Mouse (Mus musculus): ENCODE data around the gene Gmppa.

Gmppa gene

GRCm38 (mm10) chr1:75456746-75457564 lies 21.2 kb downstream of the Gmppa start:
- no peak for DNase-seq

DNA sequence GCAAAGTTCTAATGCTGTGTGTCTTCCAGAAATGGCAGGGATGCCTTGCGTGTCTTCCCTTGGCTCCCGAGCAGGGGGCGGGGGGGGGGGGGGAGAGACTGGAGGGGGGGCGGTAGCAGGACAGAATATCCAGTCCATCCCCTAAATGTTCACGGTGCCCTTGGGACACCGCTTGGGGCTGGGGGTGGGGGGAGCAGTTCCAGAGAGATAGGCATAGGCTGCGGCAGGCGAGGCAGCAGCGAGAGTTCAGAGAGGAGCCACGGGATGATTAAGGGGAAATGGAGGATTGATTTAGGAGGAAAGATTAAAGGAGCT lies 21.9 kb downstream of the Gmppa start:
- DNase-seq: no peak

DNA sequence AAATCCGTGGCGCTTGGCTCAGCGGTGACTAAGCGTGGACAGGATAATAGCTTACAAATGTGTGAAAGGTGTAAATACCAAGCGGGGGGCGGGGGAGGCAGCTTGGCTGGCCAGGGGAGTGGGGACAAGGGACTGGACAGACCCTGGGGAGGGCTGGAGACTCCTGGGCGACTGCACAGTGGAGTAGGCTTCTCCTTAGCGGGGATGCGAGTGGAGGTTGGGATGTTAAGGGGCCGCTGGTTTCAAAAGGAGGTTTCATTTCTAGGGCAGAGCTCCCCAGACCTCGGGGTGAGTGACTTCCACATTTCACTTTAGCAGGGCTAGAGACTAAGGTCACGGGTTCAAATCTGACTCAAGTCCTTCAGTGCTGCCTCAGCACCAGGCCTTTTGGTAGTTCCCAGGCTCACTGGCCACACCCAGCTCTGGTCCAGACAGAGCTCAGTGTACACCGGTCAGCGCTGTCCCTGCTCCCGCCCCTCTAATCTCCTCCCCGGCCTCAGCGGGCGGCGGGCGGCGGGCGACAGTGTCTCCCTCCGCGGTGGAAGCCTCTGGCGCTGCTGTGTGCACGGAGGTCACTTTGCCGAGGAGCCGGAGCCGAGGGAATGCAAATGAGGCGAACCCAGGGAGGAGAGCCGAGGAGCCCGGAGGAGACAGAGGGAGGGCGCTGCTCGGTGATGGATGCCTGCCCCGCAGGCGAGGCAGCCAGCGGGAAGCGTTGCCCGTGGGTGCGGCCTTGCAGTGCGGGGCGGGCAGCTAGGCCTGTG lies 22.5 kb downstream of the Gmppa start:
- DNase-seq: peak; percentile 74

GRCm38 (mm10) chr1:75458789-75459684 lies 23.3 kb downstream of the Gmppa start:
- DNase-seq: peak; percentile 72

GRCm38 (mm10) chr1:75460297-75460696 lies 24.6 kb downstream of the Gmppa start:
- no peak for DNase-seq

GRCm38 (mm10) chr1:75462636-75463035 lies 26.9 kb downstream of the Gmppa start:
- DNase-seq: no peak

GRCm38 (mm10) chr1:75463652-75464204 lies 28.0 kb downstream of the Gmppa start:
- no peak for DNase-seq

DNA sequence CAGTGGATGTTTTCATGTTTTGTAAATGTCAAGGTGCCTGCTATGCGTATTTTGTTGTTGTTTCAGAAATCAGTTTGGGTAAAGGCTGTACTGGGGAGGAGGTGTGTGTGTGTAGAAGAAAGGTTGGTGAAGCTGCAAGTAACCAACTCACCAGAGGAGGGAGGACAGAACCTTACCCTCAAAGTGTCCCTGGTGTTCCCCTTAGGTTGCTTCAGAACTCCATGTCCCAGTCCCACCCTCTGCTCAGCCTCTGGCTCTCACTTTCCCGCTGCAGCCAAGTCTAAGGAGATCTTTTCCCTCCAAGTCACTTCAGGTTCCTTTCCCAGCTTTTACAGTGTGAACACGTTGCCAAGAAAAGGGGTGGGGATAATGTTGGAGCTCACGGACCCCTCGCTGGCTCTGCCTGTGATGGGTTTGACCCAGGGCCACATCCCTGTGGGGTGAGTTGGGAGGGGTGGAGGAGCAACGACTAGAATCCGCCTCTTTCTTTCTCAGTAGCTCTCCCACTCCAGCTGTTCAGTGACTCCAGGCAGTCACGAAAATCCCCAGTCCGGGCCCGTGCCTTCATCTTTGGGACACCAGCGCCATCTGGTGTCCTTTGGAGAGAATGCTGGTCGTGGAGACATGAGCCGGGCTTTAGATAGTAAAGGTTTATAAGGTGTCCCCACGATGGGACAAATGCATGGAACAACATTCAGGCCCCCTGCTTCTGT lies 31.6 kb downstream of the Gmppa start:
- peak; percentile 75 for DNase-seq

- DNase-seq: no peak
Observed at GRCm38 (mm10) chr1:75469287-75469825, 33.6 kb downstream of the Gmppa start.

GRCm38 (mm10) chr1:75476441-75476840 lies 40.7 kb downstream of the Gmppa start:
- no peak for DNase-seq

DNA sequence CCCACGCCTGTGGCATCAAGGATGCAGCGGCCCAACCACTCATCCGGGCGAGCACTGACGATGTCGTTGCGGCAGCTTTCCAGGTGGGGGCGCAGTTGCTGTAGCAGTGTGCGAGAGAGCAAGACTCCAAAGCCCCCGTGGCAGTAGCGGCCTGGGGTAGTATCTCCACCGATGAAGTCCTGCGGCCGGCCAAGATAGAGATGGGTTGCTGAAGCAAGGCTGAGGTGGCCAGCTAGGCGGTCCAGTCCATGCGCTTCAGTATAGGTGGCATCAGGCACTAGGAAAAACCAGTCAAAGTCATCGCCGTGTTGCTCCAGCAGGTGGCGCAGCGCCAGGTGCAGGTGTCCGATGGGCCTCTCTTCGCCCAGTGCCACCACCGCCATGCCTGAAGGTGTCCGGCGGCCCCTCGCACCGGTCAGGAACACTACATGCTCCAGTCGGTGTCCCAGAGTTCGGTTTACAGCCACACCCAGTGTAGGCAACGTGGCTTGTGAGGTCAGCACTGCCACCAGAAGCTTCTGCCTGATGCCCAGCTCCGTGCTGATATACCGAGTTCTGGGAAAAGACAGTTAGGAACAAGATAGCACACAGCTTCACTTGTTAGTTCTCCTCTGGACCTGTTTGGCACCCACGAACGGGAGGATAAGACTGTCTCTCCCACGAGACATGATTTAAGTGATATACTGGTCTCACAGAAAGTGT lies 41.7 kb downstream of the Gmppa start:
- peak; percentile 85 for DNase-seq

GRCm38 (mm10) chr1:75477966-75478290 lies 42.2 kb downstream of the Gmppa start:
- no peak for DNase-seq

DNA sequence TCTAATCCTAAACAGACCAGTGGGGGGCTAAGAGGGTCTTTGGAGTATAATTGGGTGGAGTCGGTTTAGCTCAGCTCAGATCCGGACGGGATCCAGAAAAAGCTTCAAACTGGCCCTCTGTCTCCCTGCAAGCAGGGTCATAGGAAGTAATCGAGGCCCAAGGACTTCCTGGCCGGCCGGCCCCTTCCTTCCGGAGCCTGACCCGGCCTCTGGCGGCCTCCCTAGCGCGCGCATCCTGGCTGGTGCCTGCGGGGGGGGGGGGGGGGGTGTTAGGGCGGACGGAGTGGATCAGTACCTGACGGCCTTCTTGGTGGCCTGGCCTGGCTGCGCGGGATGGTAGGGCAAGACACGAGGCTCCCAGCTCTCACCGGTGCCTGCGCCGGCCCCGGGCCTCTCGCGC lies 42.8 kb downstream of the Gmppa start:
- DNase-seq: no peak

- peak; percentile 98 for DNase-seq
Observed at GRCm38 (mm10) chr1:75478916-75479634, 43.3 kb downstream of the Gmppa start, which contains the start of the genes Chpf and Tmem198. TSS of gene Chpf (minus strand) at chr1:75479307. TSS of gene Tmem198 (plus strand) at chr1:75479532.

- DNase-seq: no peak
Observed at GRCm38 (mm10) chr1:75479635-75479989, 43.9 kb downstream of the Gmppa start.

DNA sequence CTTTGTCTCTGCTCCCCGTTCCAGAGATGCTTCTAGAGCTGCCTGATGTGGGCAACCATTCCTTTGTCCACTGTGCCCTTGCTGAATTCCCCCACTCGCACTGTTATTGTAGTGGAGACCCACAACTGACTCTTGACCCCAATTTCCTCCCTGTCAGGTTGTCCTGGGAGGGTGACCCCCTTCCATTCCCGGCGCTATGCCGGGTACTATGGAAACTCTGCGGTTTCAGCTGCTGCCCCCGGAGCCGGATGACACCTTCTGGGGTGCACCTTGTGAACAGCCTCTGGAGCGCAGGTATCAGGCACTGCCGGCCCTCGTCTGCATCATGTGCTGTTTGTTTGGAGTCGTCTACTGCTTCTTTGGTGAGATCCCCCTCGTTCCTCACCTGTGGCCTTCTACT lies 44.3 kb downstream of the Gmppa start:
- DNase-seq: no peak

DNA sequence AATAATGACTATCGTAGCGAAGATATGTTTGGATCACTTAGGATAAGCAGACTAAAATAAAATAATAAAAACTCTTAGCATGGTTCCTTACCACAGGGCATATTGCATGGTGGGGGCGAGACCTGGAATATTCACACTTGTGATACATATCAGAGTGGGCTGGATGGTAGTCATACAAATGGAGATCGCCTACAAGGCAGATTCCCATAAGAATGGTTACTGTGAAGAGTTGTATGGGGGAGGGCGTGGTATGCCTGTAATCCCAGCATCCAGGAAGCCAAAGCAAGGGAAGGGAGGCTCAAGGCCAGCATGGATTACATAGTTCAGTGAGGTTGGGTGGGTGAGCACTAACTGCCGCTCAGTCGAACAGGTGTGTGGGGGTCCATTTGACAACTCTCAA lies 45.0 kb downstream of the Gmppa start:
- DNase-seq: no peak

DNA sequence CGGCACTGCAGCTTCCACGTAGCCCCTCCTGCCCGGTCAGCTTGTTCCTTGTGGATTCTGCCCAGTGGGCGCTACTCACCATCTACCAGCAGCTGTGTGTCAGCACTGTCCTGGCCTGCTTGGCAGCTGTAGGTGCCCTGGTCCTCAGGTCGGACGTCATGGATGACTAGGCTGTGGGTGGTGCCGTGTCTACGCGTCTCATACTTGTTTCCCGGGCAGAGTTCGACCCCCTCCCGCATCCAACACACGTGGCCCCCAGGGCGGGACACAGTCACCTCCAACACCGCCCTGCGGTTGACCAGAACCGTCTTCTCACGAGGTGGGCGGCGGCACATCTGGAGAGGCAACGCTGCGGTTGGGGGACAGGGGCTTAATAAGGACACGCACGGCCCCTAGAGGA lies 50.8 kb downstream of the Gmppa start:
- DNase-seq: no peak

- DNase-seq: no peak
Observed at GRCm38 (mm10) chr1:75487040-75487404, 51.3 kb downstream of the Gmppa start.

DNA sequence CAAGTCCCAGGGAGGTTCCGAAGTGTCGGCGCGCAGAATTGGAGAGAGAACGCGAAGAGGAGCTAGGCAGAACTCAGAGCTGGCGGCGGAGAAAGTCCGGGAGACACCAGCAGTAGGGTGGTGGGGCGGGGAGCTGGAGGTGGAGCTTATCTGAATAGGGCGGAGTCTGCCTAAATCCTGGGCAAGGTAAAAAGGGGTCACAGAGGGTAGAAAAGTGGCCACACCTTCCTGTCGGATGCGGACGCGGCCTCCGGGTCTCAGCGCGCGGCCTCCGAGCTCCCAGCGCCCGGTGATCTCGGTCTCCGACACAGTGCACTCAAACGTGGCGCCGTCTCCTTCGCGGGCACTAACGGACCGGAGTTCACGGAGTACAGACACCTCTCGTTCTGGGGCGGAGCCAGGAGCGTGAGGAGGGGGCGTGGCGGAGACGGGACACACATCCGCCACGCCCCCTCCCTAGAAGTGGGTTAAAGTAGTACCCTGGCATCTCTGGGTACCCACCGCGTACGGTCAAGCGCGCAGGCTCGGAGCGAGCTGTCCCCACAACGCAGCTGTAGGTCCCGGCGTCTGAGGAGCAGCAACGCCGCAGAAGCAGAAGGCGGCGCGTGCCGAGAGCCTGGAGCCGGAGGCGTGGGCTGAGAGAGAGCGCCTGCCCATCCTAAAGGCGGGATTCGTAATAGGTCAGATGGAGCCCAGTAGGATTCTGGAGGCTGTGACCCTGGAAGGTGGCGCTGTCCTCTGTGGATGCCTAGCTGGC lies 51.9 kb downstream of the Gmppa start:
- peak; percentile 73 for DNase-seq

Data from right cerebral cortex, adult 18-20 months (tissue).